Mouse (Mus musculus) myocyte (in vitro differentiated cells): ENCODE results near the gene Tle6.

Source experiments
- E2F4 ChIP-seq: IDR thresholded peaks from one replicate; pipeline ENCODE4 v1.6.1; 2011; ENCODE audit warnings: mild to moderate bottlenecking, control low read depth, moderate library complexity; ENCODE audit not compliant: insufficient read depth
- MAX ChIP-seq: IDR thresholded peaks from one replicate; pipeline ENCODE4 v1.6.1; 2011; ENCODE audit warnings: low read depth, mild to moderate bottlenecking, control low read depth
- MYOD1 ChIP-seq, 3 experiments: IDR thresholded peaks; one replicate each; pipeline ENCODE4 v1.6.1; 2011; ENCODE audit warnings: control low read depth in 2 of 3, low read depth in 2 of 3, mild to moderate bottlenecking in 2 of 3, moderate library complexity in 1 of 3; ENCODE audit not compliant: insufficient read length in 2 of 3, control insufficient read depth in 1 of 3
- MYOG ChIP-seq, 3 experiments: IDR thresholded peaks; one replicate each; pipeline ENCODE4 v1.6.1; 2011; ENCODE audit warnings: control low read depth in 2 of 3, low read depth in 2 of 3, mild to moderate bottlenecking in 2 of 3; ENCODE audit not compliant: insufficient read length in 2 of 3, control insufficient read depth in 1 of 3, insufficient read depth in 1 of 3
- POLR2A ChIP-seq: IDR thresholded peaks from one replicate; pipeline ENCODE4 v1.6.1; 2011; ENCODE audit warnings: low read depth, mild to moderate bottlenecking, control low read depth, moderate library complexity; ENCODE audit not compliant: insufficient read length
- POLR2AphosphoS2 ChIP-seq: IDR thresholded peaks from one replicate; pipeline ENCODE4 v1.6.1; 2011; ENCODE audit warnings: low read depth, control low read depth; ENCODE audit not compliant: insufficient read length
- REST ChIP-seq: IDR thresholded peaks from one replicate; pipeline ENCODE4 v1.6.1; 2011; ENCODE audit warnings: mild to moderate bottlenecking, control low read depth, moderate library complexity; ENCODE audit not compliant: insufficient read depth, insufficient read length
- SRF ChIP-seq: IDR thresholded peaks from one replicate; pipeline ENCODE4 v1.6.1; 2011; ENCODE audit warnings: low read depth; ENCODE audit not compliant: control insufficient read depth, insufficient read length

- no peak for TF ChIP-seq MYOG (IDR thresholded peaks at IDR 0.05; ENCODE audit: control insufficient read depth in 1 of 3, insufficient read depth in 1 of 3, insufficient read length in 2 of 3, low read depth in 2 of 3)
- TF ChIP-seq E2F4, result no peak
- no peak for TF ChIP-seq MYOD1 (IDR thresholded peaks at IDR 0.05; ENCODE audit: control insufficient read depth in 1 of 3, insufficient read length in 2 of 3, low read depth in 2 of 3)
- TF ChIP-seq POLR2AphosphoS2, result no peak
- TF ChIP-seq POLR2A, result no peak
- TF ChIP-seq REST, result no peak
- no peak for TF ChIP-seq SRF
- no peak for TF ChIP-seq MAX
Observed at GRCm38 (mm10) chr10:81601396-81601905, 578 bp upstream of the Tle6 start.
